Mouse (Mus musculus) MEL (cell line): ENCODE measurements around the gene Ablim1. TPM values are rescaled to one million over a fixed set of nuclear protein-coding genes. Genes with fewer than 3 reads are reported as not detected.

Source experiments
- DNase-seq: peaks from one replicate; pipeline ENCODE4 v3.0.0; 2011; ENCODE audit warnings: low read depth, low spot score
- H3K27ac ChIP-seq: 2 replicates; pipeline ENCODE4 v1.5.1; 2012; ENCODE audit warnings: low read depth, mild to moderate bottlenecking, control low read depth, low read length, moderate library complexity; ENCODE audit not compliant: control insufficient read depth
- H3K27me3 ChIP-seq, 2 experiments: fragments of 150-350 bp in 1 of 2; sonication (generic) in 1 of 2; 2 replicates each; pipeline ENCODE4 v1.6.1; 2012; ENCODE audit warnings: low read length in 2 of 2, mild to moderate bottlenecking in 2 of 2, improper control_type of control experiment in 1 of 2, moderate library complexity in 1 of 2; ENCODE audit not compliant: insufficient read depth in 2 of 2, control insufficient read depth in 1 of 2
- H3K36me3 ChIP-seq, 2 experiments: 2 replicates each; pipeline ENCODE4 v1.6.1; 2012 to 2014; ENCODE audit warnings: low read length in 2 of 2, improper control_type of control experiment in 1 of 2, inconsistent platforms in 1 of 2, mild to moderate bottlenecking in 1 of 2; ENCODE audit not compliant: insufficient read depth in 2 of 2, control insufficient read depth in 1 of 2
- H3K4me1 ChIP-seq, 2 experiments: fragments of 150-350 bp in 1 of 2; sonication (generic) in 1 of 2; 2 replicates each; pipeline ENCODE4 v1.6.1; 2012; ENCODE audit warnings: low read length in 2 of 2, improper control_type of control experiment in 1 of 2, mild to moderate bottlenecking in 1 of 2; ENCODE audit not compliant: insufficient read depth in 2 of 2, control insufficient read depth in 1 of 2
- H3K4me3 ChIP-seq, 2 experiments: fragments of 150-350 bp in 1 of 2; sonication (generic) in 1 of 2; 2 replicates each; pipeline ENCODE4 v1.5.1; 2012; ENCODE audit warnings: low read depth in 2 of 2, low read length in 2 of 2, mild to moderate bottlenecking in 2 of 2, moderate library complexity in 2 of 2, control low read depth in 1 of 2, improper control_type of control experiment in 1 of 2; ENCODE audit not compliant: control insufficient read depth in 1 of 2, insufficient read depth in 1 of 2
- H3K79me2 ChIP-seq: 2 replicates; pipeline ENCODE4 v1.6.1; 2012; ENCODE audit warnings: mild to moderate bottlenecking, low read length, moderate library complexity; ENCODE audit not compliant: control insufficient read depth, poor library complexity, insufficient read depth
- H3K9ac ChIP-seq: 2 replicates; pipeline ENCODE4 v1.6.1; 2012; ENCODE audit warnings: low read depth, mild to moderate bottlenecking, control low read depth, low read length, moderate library complexity; ENCODE audit not compliant: control insufficient read depth, poor library complexity, severe bottlenecking
- H3K9me3 ChIP-seq: fragments of 150-350 bp; sonication (generic); replicated peaks from 2 replicates; pipeline ENCODE4 v1.6.1; 2012; ENCODE audit warnings: mild to moderate bottlenecking, low read length, improper control_type of control experiment, moderate library complexity; ENCODE audit not compliant: insufficient read depth
- BHLHE40 ChIP-seq: IDR thresholded peaks from 2 replicates; pipeline ENCODE4 v1.6.1; 2012; ENCODE audit warnings: low read depth, mild to moderate bottlenecking, inconsistent platforms, low read length, improper control_type of control experiment, borderline replicate concordance
- CHD1 ChIP-seq: IDR thresholded peaks from 2 replicates; pipeline ENCODE4 v1.6.1; 2012; ENCODE audit warnings: low read depth, mild to moderate bottlenecking, inconsistent platforms, low read length, improper control_type of control experiment
- CHD2 ChIP-seq: IDR thresholded peaks from 2 replicates; pipeline ENCODE4 v1.6.1; 2011; ENCODE audit warnings: low read length, improper control_type of control experiment
- CTCF ChIP-seq, 3 experiments: IDR thresholded peaks in 2 of 3; conservative IDR thresholded peaks in 1 of 3; 2 replicates each; pipeline ENCODE4 v1.5.1; 2011 to 2012; ENCODE audit warnings: low read length in 3 of 3, low read depth in 2 of 3, mild to moderate bottlenecking in 2 of 3, improper control_type of control experiment in 1 of 3, inconsistent platforms in 1 of 3, mixed read lengths in 1 of 3, moderate library complexity in 1 of 3; ENCODE audit not compliant: control insufficient read depth in 1 of 3, insufficient read depth in 1 of 3, poor library complexity in 1 of 3, severe bottlenecking in 1 of 3
- ELF1 ChIP-seq: IDR thresholded peaks from 2 replicates; pipeline ENCODE4 v1.6.1; 2014; ENCODE audit warnings: low read depth, mild to moderate bottlenecking, inconsistent platforms, low read length, improper control_type of control experiment, moderate library complexity
- ETS1 ChIP-seq: IDR thresholded peaks from 2 replicates; pipeline ENCODE4 v1.6.1; 2012; ENCODE audit warnings: low read depth, mild to moderate bottlenecking, inconsistent platforms, low read length, improper control_type of control experiment, moderate library complexity
- HCFC1 ChIP-seq: IDR thresholded peaks from 2 replicates; pipeline ENCODE4 v1.6.1; 2012; ENCODE audit warnings: low read depth, mild to moderate bottlenecking, inconsistent platforms, low read length, improper control_type of control experiment, moderate library complexity
- JUND ChIP-seq: IDR thresholded peaks from 2 replicates; pipeline ENCODE4 v1.6.1; 2011; ENCODE audit warnings: low read depth, mild to moderate bottlenecking, improper control_type of control experiment, low read length
- KAT2A ChIP-seq: conservative IDR thresholded peaks from 2 replicates; pipeline ENCODE4 v1.6.1; 2012; ENCODE audit warnings: low read depth, low read length, improper control_type of control experiment, inconsistent platforms
- MAFK ChIP-seq: IDR thresholded peaks from 2 replicates; pipeline ENCODE4 v1.6.1; 2011; ENCODE audit warnings: low read depth, mild to moderate bottlenecking, low read length, improper control_type of control experiment, borderline replicate concordance
- MAX ChIP-seq: IDR thresholded peaks from 2 replicates; pipeline ENCODE4 v1.6.1; 2011; ENCODE audit warnings: low read length, improper control_type of control experiment
- MAZ ChIP-seq: IDR thresholded peaks from 2 replicates; pipeline ENCODE4 v1.6.1; 2012; ENCODE audit warnings: low read depth, mild to moderate bottlenecking, inconsistent platforms, low read length, improper control_type of control experiment
- MEF2A ChIP-seq: IDR thresholded peaks from 2 replicates; pipeline ENCODE4 v1.6.1; 2014; ENCODE audit warnings: low read depth, mild to moderate bottlenecking, inconsistent platforms, low read length, improper control_type of control experiment; ENCODE audit not compliant: poor library complexity, insufficient replicate concordance, severe bottlenecking; ENCODE audit errors: extremely low read depth
- MYB ChIP-seq: IDR thresholded peaks from 2 replicates; pipeline ENCODE4 v1.6.1; 2011; ENCODE audit warnings: mild to moderate bottlenecking, low read depth, low read length, improper control_type of control experiment
- MYC ChIP-seq: IDR thresholded peaks from 2 replicates; pipeline ENCODE4 v1.6.1; 2011; ENCODE audit warnings: low read depth, mild to moderate bottlenecking, low read length, improper control_type of control experiment, moderate library complexity
- POLR2AphosphoS5 ChIP-seq: IDR thresholded peaks from 2 replicates; pipeline ENCODE4 v1.6.1; 2012; ENCODE audit warnings: low read depth, borderline replicate concordance, mild to moderate bottlenecking, inconsistent platforms, low read length, moderate library complexity, mixed read lengths
- RAD21 ChIP-seq: IDR thresholded peaks from 2 replicates; pipeline ENCODE4 v1.6.1; 2011; ENCODE audit warnings: mild to moderate bottlenecking, low read depth, low read length, improper control_type of control experiment
- RCOR1 ChIP-seq: IDR thresholded peaks from 2 replicates; pipeline ENCODE4 v1.6.1; 2012; ENCODE audit warnings: low read depth, mild to moderate bottlenecking, inconsistent platforms, low read length, improper control_type of control experiment
- TAL1 ChIP-seq: IDR thresholded peaks from 2 replicates; pipeline ENCODE4 v1.6.1; 2012; ENCODE audit warnings: mild to moderate bottlenecking, inconsistent platforms, low read length, moderate library complexity, mixed read lengths
- TBP ChIP-seq: IDR thresholded peaks from 2 replicates; pipeline ENCODE4 v1.8.0; 2011; ENCODE audit warnings: low read depth, low read length, improper control_type of control experiment
- UBTF ChIP-seq: IDR thresholded peaks from 2 replicates; pipeline ENCODE4 v1.6.1; 2012; ENCODE audit warnings: low read depth, mild to moderate bottlenecking, inconsistent platforms, low read length, improper control_type of control experiment, moderate library complexity, borderline replicate concordance; ENCODE audit not compliant: insufficient read depth
- USF1 ChIP-seq: IDR thresholded peaks from 2 replicates; pipeline ENCODE4 v1.6.1; 2014; ENCODE audit warnings: low read depth, mild to moderate bottlenecking, inconsistent platforms, low read length, improper control_type of control experiment, moderate library complexity
- ZMIZ1 ChIP-seq: IDR thresholded peaks from 2 replicates; pipeline ENCODE4 v1.6.1; 2012; ENCODE audit warnings: low read depth, mild to moderate bottlenecking, inconsistent platforms, low read length, improper control_type of control experiment, moderate library complexity
- polyA plus RNA-seq, 2 experiments: library from polyadenylated mRNA; stranded (reverse) in 1 of 2; unstranded in 1 of 2; fragments of >175 nt in 1 of 2; fragments of >200 nt in 1 of 2; gene quantifications; 2 replicates each; pipeline versions ENCODE4 v1.2.1 to v1.2.4; 2012; ENCODE audit warnings: low replicate concordance in 2 of 2, low read depth in 1 of 2; ENCODE audit not compliant: insufficient read length in 2 of 2, insufficient read depth in 1 of 2, missing spikeins in 1 of 2
- total RNA-seq: library from RNA; depleted of rRNA; stranded (reverse); fragments of 300-350 nt; gene quantifications from 2 replicates; pipeline ENCODE4 v1.2.3, GENCODE M21; 2012

Gene Ablim1
- total and polyA plus RNA-seq, 3 experiments = not detected

DNA sequence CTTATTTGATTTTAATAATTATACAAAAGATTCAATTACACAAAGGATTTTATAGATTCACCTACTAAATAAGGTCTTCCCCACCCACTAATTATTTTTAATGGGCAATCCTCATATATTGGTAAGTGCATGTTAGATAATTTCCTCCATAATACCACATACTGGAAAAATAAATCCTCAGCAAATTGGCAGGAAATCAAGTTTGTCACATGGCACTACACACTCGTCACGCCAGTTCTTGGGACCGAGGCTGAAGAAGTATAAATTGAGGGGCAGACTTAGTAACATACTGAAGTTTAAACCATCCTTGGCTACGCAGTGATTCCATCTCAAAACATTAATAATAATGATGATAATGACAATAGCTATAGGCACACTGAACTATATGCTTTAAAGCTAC, 8.1 kb downstream of the Ablim1 start:
- H3K9me3 ChIP-seq = no peaks in the 10 kb centered on the region
- H3K27me3 ChIP-seq = peaks cover 7 to 14% of the 10 kb centered on the region in 2 experiments
- H3K79me2 ChIP-seq = no peaks in the 10 kb centered on the region
- no peak overlapping the region for H3K4me3 ChIP-seq
- no peak overlapping the region for H3K27ac ChIP-seq
- DNase-seq = no peak
- H3K9ac ChIP-seq = no peak overlapping the region
- TF ChIP-seq ETS1 = no peak
- no peak for TF ChIP-seq ELF1
- no peak for TF ChIP-seq CHD2
- no peak for TF ChIP-seq RAD21
- TF ChIP-seq MYB = no peak
- no peak for TF ChIP-seq BHLHE40
- no peak for TF ChIP-seq ZMIZ1
- TF ChIP-seq JUND = no peak
- TF ChIP-seq USF1 = no peak
- no peak for TF ChIP-seq POLR2AphosphoS5
- TF ChIP-seq MAZ = no peak
- no peaks in the 10 kb centered on the region for H3K4me1 ChIP-seq
- no peaks in the 10 kb centered on the region for H3K36me3 ChIP-seq

DNA sequence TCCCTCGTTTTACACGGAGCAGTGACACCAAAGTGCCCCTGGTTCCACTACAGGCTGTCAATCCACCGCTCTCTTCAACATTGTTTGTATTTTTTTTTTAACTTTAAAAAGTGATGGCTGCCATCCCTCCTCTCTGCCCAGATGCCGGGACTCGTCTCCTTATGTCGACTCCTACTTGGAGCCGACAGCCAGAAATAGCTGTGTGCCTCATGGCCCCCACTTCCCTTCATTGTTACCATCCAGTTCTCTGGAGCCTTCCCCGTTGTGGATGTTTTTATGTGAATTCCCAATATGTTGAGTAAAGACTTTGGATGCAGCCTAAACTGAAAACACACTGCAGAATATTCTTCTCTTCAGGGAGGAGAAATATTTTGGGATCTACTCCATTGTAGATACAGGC, 8.7 kb downstream of the Ablim1 start:
- DNase-seq = no peak

GRCm38 (mm10) chr19:57304666-57305065, 10.1 kb downstream of the Ablim1 start:
- Histone ChIP-seq H3K4me1 (no peaks in the 10 kb centered on the region), H3K9ac (no peak overlapping the region), H3K4me3 (no peak overlapping the region), H3K36me3 (no peaks in the 10 kb centered on the region), H3K79me2 (no peaks in the 10 kb centered on the region), H3K9me3 (no peaks in the 10 kb centered on the region), H3K27ac (no peak overlapping the region)
- no peak for DNase-seq
- TF ChIP-seq ELF1 (no peak), MEF2A (no peak), MAX (no peak), TBP (no peak), MYC (no peak), TAL1 (no peak), CHD2 (no peak)
- TF ChIP-seq, all 39 proteins: peak for 0
- peaks cover 6 to 7% of the 10 kb centered on the region in 2 experiments for H3K27me3 ChIP-seq

More for the DNA sequence above, 8.7 kb downstream of the Ablim1 start:
- Histone ChIP-seq H3K9me3 (no peaks in the 10 kb centered on the region), H3K27me3 (peaks cover 7 to 12% of the 10 kb centered on the region in 2 experiments), H3K27ac (no peak overlapping the region), H3K4me3 (no peak overlapping the region), H3K4me1 (no peaks in the 10 kb centered on the region), H3K9ac (no peak overlapping the region), H3K79me2 (no peaks in the 10 kb centered on the region), H3K36me3 (no peaks in the 10 kb centered on the region)
- TF ChIP-seq KAT2A (no peak), CHD1 (no peak), MAFK (no peak), CTCF (IDR thresholded peaks at IDR 0.05 in 2 of 3, conservative IDR thresholded peaks at IDR 0.05 in 1 of 3; ENCODE audit: control insufficient read depth in 1 of 3, insufficient read depth in 1 of 3, low read depth in 2 of 3, low read length in 3 of 3, poor library complexity in 1 of 3, severe bottlenecking in 1 of 3) (no peak), RCOR1 (no peak), MAX (no peak), POLR2AphosphoS5 (no peak), ETS1 (no peak), UBTF (no peak), HCFC1 (no peak)
